Mouse (Mus musculus): ENCODE measurements around the gene Taar4. TPM values are rescaled to one million over a fixed set of nuclear protein-coding genes. Genes with fewer than 3 reads are reported as not detected.

The Taar4 gene
- polyA plus RNA-seq, 1 experiment from 2014 or later: not detected

Other genes with a start within 250 kb of the Taar4 start
- 113 and 116 TPM in 2 replicates for gene Rps12, start 173.2 kb upstream of the Taar4 start, polyA plus RNA-seq (2016; fragmentation: Nextera tagmentation; extraction: Ambion mirVana)
- gene Slc18b1, start 163.5 kb upstream of the Taar4 start, polyA plus RNA-seq (2016; fragmentation: Nextera tagmentation; extraction: Ambion mirVana): 22.5 and 23.5 TPM in 2 replicates
- not detected in 2 replicates for gene Vnn3, start 109.0 kb upstream of the Taar4 start, polyA plus RNA-seq (2016; fragmentation: Nextera tagmentation; extraction: Ambion mirVana)
- gene Vnn1, start 65.8 kb upstream of the Taar4 start, polyA plus RNA-seq (2016; fragmentation: Nextera tagmentation; extraction: Ambion mirVana): 1.3 and 1.6 TPM in 2 replicates
- gene Taar1, start 40.1 kb upstream of the Taar4 start, polyA plus RNA-seq (2016; fragmentation: Nextera tagmentation; extraction: Ambion mirVana): not detected in 2 replicates
- gene Taar2, start 21.9 kb upstream of the Taar4 start, polyA plus RNA-seq (2016; fragmentation: Nextera tagmentation; extraction: Ambion mirVana): not detected in 2 replicates
- gene Taar3, start 10.9 kb upstream of the Taar4 start, polyA plus RNA-seq (2016; fragmentation: Nextera tagmentation; extraction: Ambion mirVana): not detected in 2 replicates
- 1.3 TPM in 1 of 2 replicates, not detected in the other for gene Taar5, start 10.2 kb downstream of the Taar4 start, polyA plus RNA-seq (2016; fragmentation: Nextera tagmentation; extraction: Ambion mirVana)
- gene Taar6, start 25.2 kb downstream of the Taar4 start, polyA plus RNA-seq (2016; fragmentation: Nextera tagmentation; extraction: Ambion mirVana): 0.41 TPM in 1 of 2 replicates, not detected in the other
- not detected in 2 replicates for gene Taar7a, start 33.0 kb downstream of the Taar4 start, polyA plus RNA-seq (2016; fragmentation: Nextera tagmentation; extraction: Ambion mirVana)
- not detected in 2 replicates for gene Taar7b, start 39.4 kb downstream of the Taar4 start, polyA plus RNA-seq (2016; fragmentation: Nextera tagmentation; extraction: Ambion mirVana)
- gene Taar7d, start 66.7 kb downstream of the Taar4 start, polyA plus RNA-seq (2016; fragmentation: Nextera tagmentation; extraction: Ambion mirVana): not detected in 2 replicates
- not detected in 2 replicates for gene Taar7e, start 77.1 kb downstream of the Taar4 start, polyA plus RNA-seq (2016; fragmentation: Nextera tagmentation; extraction: Ambion mirVana)
- gene Taar7f, start 89.0 kb downstream of the Taar4 start, polyA plus RNA-seq (2016; fragmentation: Nextera tagmentation; extraction: Ambion mirVana): not detected in 2 replicates
- gene Taar8a, start 116.0 kb downstream of the Taar4 start, polyA plus RNA-seq (2016; fragmentation: Nextera tagmentation; extraction: Ambion mirVana): not detected in 2 replicates
- not detected in 2 replicates for gene Taar8b, start 131.8 kb downstream of the Taar4 start, polyA plus RNA-seq (2016; fragmentation: Nextera tagmentation; extraction: Ambion mirVana)
- gene Taar8c, start 141.4 kb downstream of the Taar4 start, polyA plus RNA-seq (2016; fragmentation: Nextera tagmentation; extraction: Ambion mirVana): not detected in 2 replicates
- gene Taar9, start 149.0 kb downstream of the Taar4 start, polyA plus RNA-seq (2016; fragmentation: Nextera tagmentation; extraction: Ambion mirVana): not detected in 2 replicates
- 149 and 158 TPM in 2 replicates for gene Stx7, start 188.8 kb downstream of the Taar4 start, polyA plus RNA-seq (2016; fragmentation: Nextera tagmentation; extraction: Ambion mirVana)